17 mouse cellular contexts compared by ENCODE assay signal in genomic region chr3:109707786-109708460, GRCm38 (mm10).
A peak's percentile ranks its signal among the peaks of the same experiment; 100 is the strongest.
DNase-seq lines count a peak whose midpoint lies in the region; ATAC-seq lines count a peak whose summit lies in the region.
"Had no signal": no experiment of that assay in that cellular context is flagged by ENCODE, and none has a peak within 500 bp of the region (broad histone marks: within the 10 kb centered on the region; RNA-seq: fewer than 3 reads in every experiment).

No protein-coding gene starts in this region.

- no peaks in the 10 kb centered on the region for H3K36me3 ChIP-seq in hindbrain, embryonic 14.5 days (replicated peaks; ENCODE audit: control insufficient read depth, insufficient read depth)
- no peaks in the 10 kb centered on the region for H3K36me3 ChIP-seq in hindbrain, embryonic 12.5 days
- no peaks in the 10 kb centered on the region for H3K36me3 ChIP-seq in forebrain, embryonic 16.5 days (ENCODE audit: control insufficient read depth, insufficient read depth)
- H3K36me3 ChIP-seq in liver, embryonic 12.5 days = no peaks in the 10 kb centered on the region
- H3K36me3 ChIP-seq: embryonic facial prominence, embryonic 15.5 days; G1E; kidney, embryonic 15.5 days; lung, embryonic 15.5 days had no signal

- H3K4me1 ChIP-seq in hindbrain, embryonic 14.5 days (replicated peaks; ENCODE audit: control insufficient read depth, insufficient read depth, low read length) = no peaks in the 10 kb centered on the region
- H3K4me1 ChIP-seq in hindbrain, embryonic 12.5 days = no peaks in the 10 kb centered on the region
- H3K4me1 ChIP-seq in forebrain, embryonic 16.5 days (replicated peaks; ENCODE audit: control insufficient read depth, insufficient read depth, low read length) = no peaks in the 10 kb centered on the region
- no peaks in the 10 kb centered on the region for H3K4me1 ChIP-seq in liver, embryonic 12.5 days
- H3K4me1 ChIP-seq: embryonic facial prominence, embryonic 15.5 days; kidney, embryonic 15.5 days; lung, embryonic 15.5 days; megakaryocyte, embryonic 14.5 days had no signal

- no peak for ATAC-seq in hindbrain, embryonic 14.5 days (ENCODE audit: low FRiP score)
- ATAC-seq in hindbrain, embryonic 12.5 days (ENCODE audit: low FRiP score) = no peak
- peak; percentile 92 for ATAC-seq in forebrain, embryonic 16.5 days
- ATAC-seq in liver, embryonic 12.5 days = no peak

- no peak overlapping the region for H3K9ac ChIP-seq in hindbrain, embryonic 14.5 days
- no peak overlapping the region for H3K9ac ChIP-seq in hindbrain, embryonic 12.5 days
- no peak overlapping the region for H3K9ac ChIP-seq in forebrain, embryonic 16.5 days (replicated peaks; ENCODE audit: low read depth, low read length)
- no peak overlapping the region for H3K9ac ChIP-seq in liver, embryonic 12.5 days
- H3K9ac ChIP-seq: embryonic facial prominence, embryonic 15.5 days; kidney, embryonic 15.5 days; lung, embryonic 15.5 days had no signal

- no peak overlapping the region for H3K27ac ChIP-seq in hindbrain, embryonic 14.5 days
- no peak overlapping the region for H3K27ac ChIP-seq in hindbrain, embryonic 12.5 days
- no peak overlapping the region for H3K27ac ChIP-seq in forebrain, embryonic 16.5 days (ENCODE audit: low read length)
- H3K27ac ChIP-seq in liver, embryonic 12.5 days = no peak overlapping the region
- H3K27ac ChIP-seq: embryonic facial prominence, embryonic 15.5 days; kidney, embryonic 15.5 days; lung, embryonic 15.5 days had no signal

- peak; percentile 33 for DNase-seq in hindbrain, embryonic 14.5 days (ENCODE audit: low spot score)
- peak; percentile 97 for DNase-seq in brain, adult 2 months (ENCODE audit: low read depth, low spot score)
- peak; percentile 89 for DNase-seq in cerebellum, adult 11-12 months
- DNase-seq in thymus, postnatal 36 days = no peak
- no peak for DNase-seq in embryo, embryonic 10.5 days (ENCODE audit: low spot score)
- DNase-seq: adrenal gland, postnatal 36 days; heart, adult 18-20 months; liver; retina, postnatal 1 day had no signal

- H3K9me3 ChIP-seq in hindbrain, embryonic 14.5 days (ENCODE audit: control insufficient read depth, low read length) = no peaks in the 10 kb centered on the region
- H3K9me3 ChIP-seq in hindbrain, embryonic 12.5 days (replicated peaks) = no peaks in the 10 kb centered on the region
- H3K9me3 ChIP-seq in forebrain, embryonic 16.5 days (ENCODE audit: control insufficient read depth, low read length) = no peaks in the 10 kb centered on the region
- no peaks in the 10 kb centered on the region for H3K9me3 ChIP-seq in liver, embryonic 12.5 days (replicated peaks)
- H3K9me3 ChIP-seq: embryonic facial prominence, embryonic 15.5 days; kidney, embryonic 15.5 days; lung, embryonic 15.5 days; megakaryocyte, embryonic 14.5 days had no signal

- H3K4me2 ChIP-seq in hindbrain, embryonic 14.5 days (replicated peaks) = no peak overlapping the region
- no peak overlapping the region for H3K4me2 ChIP-seq in hindbrain, embryonic 12.5 days (replicated peaks)
- no peak overlapping the region for H3K4me2 ChIP-seq in forebrain, embryonic 16.5 days (ENCODE audit: low read length)
- no peak overlapping the region for H3K4me2 ChIP-seq in liver, embryonic 12.5 days
- H3K4me2 ChIP-seq: embryonic facial prominence, embryonic 15.5 days; kidney, embryonic 15.5 days; lung, embryonic 15.5 days had no signal

- H3K4me3 ChIP-seq in hindbrain, embryonic 14.5 days (replicated peaks; ENCODE audit: low read length) = no peak overlapping the region
- H3K4me3 ChIP-seq in hindbrain, embryonic 12.5 days = no peak overlapping the region
- H3K4me3 ChIP-seq in forebrain, embryonic 16.5 days (replicated peaks; ENCODE audit: low read length) = no peak overlapping the region
- no peak overlapping the region for H3K4me3 ChIP-seq in liver, embryonic 12.5 days
- H3K4me3 ChIP-seq: embryonic facial prominence, embryonic 15.5 days; kidney, embryonic 15.5 days; lung, embryonic 15.5 days; megakaryocyte, embryonic 14.5 days had no signal

- no peaks in the 10 kb centered on the region for H3K27me3 ChIP-seq in hindbrain, embryonic 14.5 days (ENCODE audit: control insufficient read depth, insufficient read depth, low read length)
- H3K27me3 ChIP-seq in hindbrain, embryonic 12.5 days = no peaks in the 10 kb centered on the region
- no peaks in the 10 kb centered on the region for H3K27me3 ChIP-seq in forebrain, embryonic 16.5 days (replicated peaks; ENCODE audit: control insufficient read depth, insufficient read depth, low read length)
- H3K27me3 ChIP-seq in liver, embryonic 12.5 days (replicated peaks) = no peaks in the 10 kb centered on the region
- H3K27me3 ChIP-seq: embryonic facial prominence, embryonic 15.5 days; kidney, embryonic 15.5 days; lung, embryonic 15.5 days; megakaryocyte, embryonic 14.5 days had no signal

- 87% methylated on average over 2 of the region's 2 CpGs for WGBS in hindbrain, embryonic 14.5 days
- 92% methylated on average over 2 of the region's 2 CpGs for whole genome bisulfite sequencing in hindbrain, embryonic 12.5 days
- WGBS in forebrain, embryonic 16.5 days = 49% methylated on average over 2 of the region's 2 CpGs
- WGBS in liver, embryonic 12.5 days (ENCODE audit: insufficient replicate concordance) = 74% methylated on average over 2 of the region's 2 CpGs

Comparison
In these comparisons a context has a peak if more than half of its experiments do, and no peak if none do; other contexts are left out.
1. DNase-seq: peak in hindbrain, embryonic 14.5 days (single experiment), brain, adult 2 months (single experiment) and cerebellum, adult 11-12 months (single experiment); none in thymus, postnatal 36 days (0 of 2) and embryo, embryonic 10.5 days (single experiment).